Mouse (Mus musculus) liver, postnatal 0 days (tissue): ENCODE data around the gene Prg3.

Source experiments
- CTCF ChIP-seq: sonication (generic); IDR thresholded peaks from 2 replicates; pipeline ENCODE4 v1.5.1; 2016; ENCODE audit warnings: antibody characterized with exemption, low read depth
- EP300 ChIP-seq: IDR thresholded peaks from 2 replicates; pipeline ENCODE4 v1.6.1; 2016; ENCODE audit warnings: antibody characterized with exemption, low read depth, mild to moderate bottlenecking

GRCm38 (mm10) chr2:85013826-85014587 is 26.0 kb downstream of the Prg3 start:
- TF ChIP-seq CTCF (0 out of 2 replicates have a peak, but pooled peaks have one; percentile 28), EP300 (no peak)
